Mouse (Mus musculus) stomach, postnatal 0 days (tissue): ENCODE results near the gene Mesp2.
A peak's percentile ranks its signal among the peaks of the same experiment; 100 is the strongest.

ENCODE experiments used
- CTCF ChIP-seq: IDR thresholded peaks from 2 replicates; pipeline ENCODE4 v1.5.1; 2016; ENCODE audit warnings: antibody characterized with exemption, low read depth, mild to moderate bottlenecking, moderate library complexity
- EP300 ChIP-seq: optimal IDR thresholded peaks from 2 replicates; pipeline ENCODE3; 2016; ENCODE audit warnings: antibody characterized with exemption

GRCm38 (mm10) chr7:79792635-79793421 lies 17.7 kb upstream of the Mesp2 start:
- TF ChIP-seq CTCF: peak; percentile 71
- TF ChIP-seq EP300: no peak
